Comparison of ENCODE assay signal across 8 mouse cellular contexts in genomic region chr1:180249666-180250440, GRCm38 (mm10). TPM values are rescaled to one million over a fixed set of nuclear protein-coding genes. Genes with fewer than 3 reads are reported as not detected.
DNase-seq lines count a peak whose midpoint lies in the region; ATAC-seq and TF ChIP-seq lines count a peak whose summit lies in the region.

No protein-coding gene starts in this region.

- WGBS in forebrain, embryonic 15.5 days: 13% methylated on average over 20 of the region's 20 CpGs
- 20% methylated on average over 20 of the region's 20 CpGs for WGBS in lung, postnatal 0 days

- no peak overlapping the region for H3K27ac ChIP-seq in forebrain, embryonic 15.5 days (replicated peaks)
- peak overlapping the region; percentile 71 for H3K27ac ChIP-seq in layer of hippocampus, adult 2 months
- peak overlapping the region; percentile 16; the same call in 1 of the 2 replicates for H3K27ac ChIP-seq in lung, postnatal 0 days (ENCODE audit: low read length)

- H3K27me3 ChIP-seq in forebrain, embryonic 15.5 days: no peaks in the 10 kb centered on the region
- H3K27me3 ChIP-seq in lung, postnatal 0 days (replicated peaks; ENCODE audit: insufficient read depth, low read length): no peaks in the 10 kb centered on the region

- peak overlapping the region; percentile 21 for H3K4me2 ChIP-seq in forebrain, embryonic 15.5 days (replicated peaks)
- no peak overlapping the region for H3K4me2 ChIP-seq in lung, postnatal 0 days (replicated peaks; ENCODE audit: low read depth, low read length)

- peaks cover 9% of the 10 kb centered on the region for H3K4me1 ChIP-seq in forebrain, embryonic 15.5 days
- H3K4me1 ChIP-seq in lung, postnatal 0 days (ENCODE audit: insufficient read depth, low read depth, low read length): peaks cover 6% of the 10 kb centered on the region; the same call in 1 of the 2 replicates

- TF ChIP-seq EP300 in lung, postnatal 0 days (IDR thresholded peaks at IDR 0.05): no peak

- no peaks in the 10 kb centered on the region for H3K36me3 ChIP-seq in forebrain, embryonic 15.5 days
- H3K36me3 ChIP-seq in lung, postnatal 0 days (ENCODE audit: insufficient read depth, low read length): no peaks in the 10 kb centered on the region

- H3K4me3 ChIP-seq in forebrain, embryonic 15.5 days: no peak overlapping the region
- peak overlapping the region; percentile 6; the same call in 1 of the 2 replicates for H3K4me3 ChIP-seq in layer of hippocampus, adult 2 months
- H3K4me3 ChIP-seq in lung, postnatal 0 days (ENCODE audit: low read depth, low read length): no peak overlapping the region

- DNase-seq in R1 (ENCODE audit: low read depth, low spot score): peak; percentile 30
- DNase-seq in cerebellum, adult 11 months: peak; percentile 74
- DNase-seq in heart, postnatal 4 days: peak; percentile 88
- peak; percentile 65 to 76 for DNase-seq in layer of hippocampus, adult 2 months (ENCODE audit: low spot score in 2 of 2)
- DNase-seq in lung, postnatal 0 days (ENCODE audit: low spot score): peak; percentile 84
- peak; percentile 62 for DNase-seq in retina, embryonic 14.5 days (ENCODE audit: low spot score)

- TF ChIP-seq CTCF in layer of hippocampus, adult 2 months (conservative IDR thresholded peaks at IDR 0.05): peak; percentile 44
- TF ChIP-seq CTCF in lung, postnatal 0 days (IDR thresholded peaks at IDR 0.05): no peak

- no peak overlapping the region for H3K9ac ChIP-seq in forebrain, embryonic 15.5 days (replicated peaks)
- H3K9ac ChIP-seq in lung, postnatal 0 days (replicated peaks; ENCODE audit: low read depth): no peak overlapping the region

- no peak; the same call in 1 of the 2 replicates for ATAC-seq in forebrain, embryonic 15.5 days (replicated peaks)
- ATAC-seq in lung, postnatal 0 days: peak; percentile 67
- no peak for ATAC-seq in activated CD4-positive, CD25-positive, alpha-beta regulatory T cell, adult 4 months

- no peaks in the 10 kb centered on the region for H3K9me3 ChIP-seq in forebrain, embryonic 15.5 days
- no peaks in the 10 kb centered on the region for H3K9me3 ChIP-seq in lung, postnatal 0 days (ENCODE audit: low read length)

RNA-seq across cellular contexts. Expression of gene Psen2, which starts 13.4 kb away (rescaled TPM):
- polyA plus RNA-seq in forebrain, embryonic 15.5 days (2015; fragmentation: Nextera tagmentation; extraction: Ambion mirVana): 9.9 and 13.8 TPM in 2 replicates
- total RNA-seq in heart, postnatal 4 days (2021): 10 to 100 TPM; 12.5 to 12.7 TPM
- 10 to 100 TPM; 17.2 to 22.2 TPM for total RNA-seq in layer of hippocampus, adult 2 months (2021)
- polyA plus RNA-seq in lung, postnatal 0 days (2015; fragmentation: Nextera tagmentation; extraction: Ambion mirVana): 25.1 and 26.4 TPM in 2 replicates
- polyA plus RNA-seq in activated CD4-positive, CD25-positive, alpha-beta regulatory T cell, adult 4 months (2017; shearing (Covaris generic)): 100 to 1,000 TPM; 109 to 116 TPM

RNA-seq across cellular contexts. Expression of gene Coq8a, which starts 50.5 kb away (rescaled TPM):
- 4.5 and 4.6 TPM in 2 replicates for polyA plus RNA-seq in forebrain, embryonic 15.5 days (2015; fragmentation: Nextera tagmentation; extraction: Ambion mirVana)
- total RNA-seq in heart, postnatal 4 days (2021): 100 to 1,000 TPM; 232 to 252 TPM
- 10 to 100 TPM; 56.1 to 65.6 TPM for total RNA-seq in layer of hippocampus, adult 2 months (2021)
- polyA plus RNA-seq in lung, postnatal 0 days (2015; fragmentation: Nextera tagmentation; extraction: Ambion mirVana): 16.4 and 18.6 TPM in 2 replicates
- polyA plus RNA-seq in activated CD4-positive, CD25-positive, alpha-beta regulatory T cell, adult 4 months (2017; shearing (Covaris generic)): 10 to 100 TPM; 25.3 to 28.8 TPM

Comparison
In these comparisons a context has a peak if more than half of its experiments do, and no peak if none do; other contexts are left out.
1. DNase-seq: peak in every context shown above with its lines; median percentile 88 in heart, postnatal 4 days; 84 in lung, postnatal 0 days; 74 in cerebellum, adult 11 months; 70 in layer of hippocampus, adult 2 months; 62 in retina, embryonic 14.5 days; 30 in R1.